Mouse (Mus musculus) myocyte (in vitro differentiated cells): Measurements from ENCODE around the gene Acly.

Experiments used
- CEBPB ChIP-seq: IDR thresholded peaks from 2 replicates; pipeline ENCODE4 v1.6.1; 2011; ENCODE audit warnings: mild to moderate bottlenecking, moderate library complexity; ENCODE audit not compliant: poor library complexity, insufficient read depth, severe bottlenecking
- MAX ChIP-seq: IDR thresholded peaks from one replicate; pipeline ENCODE4 v1.6.1; 2011; ENCODE audit warnings: low read depth, mild to moderate bottlenecking, control low read depth
- POLR2A ChIP-seq: IDR thresholded peaks from one replicate; pipeline ENCODE4 v1.6.1; 2011; ENCODE audit warnings: low read depth, mild to moderate bottlenecking, control low read depth, moderate library complexity; ENCODE audit not compliant: insufficient read length
- TCF3 ChIP-seq: IDR thresholded peaks from one replicate; pipeline ENCODE4 v1.6.1; 2011; ENCODE audit warnings: low read depth, control low read depth; ENCODE audit not compliant: insufficient read length

GRCm38 (mm10) chr11:100524987-100525630, 2.7 kb downstream of the Acly start:
- TF ChIP-seq POLR2A (no peak), TCF3 (no peak), CEBPB (no peak), MAX (no peak)
